Mouse (Mus musculus): ENCODE data around the gene Adcy5.

GRCm38 (mm10) chr16:35247364-35247763 lies 92.7 kb downstream of the Adcy5 start:
- no peak for TF ChIP-seq POLR2A (IDR thresholded peaks at IDR 0.05; ENCODE audit: control insufficient read depth, low read depth, low read length)
- no peak for TF ChIP-seq CTCF (IDR thresholded peaks at IDR 0.05; ENCODE audit: control insufficient read depth, insufficient read depth, insufficient replicate concordance, low read depth, low read length)
